Mouse (Mus musculus) embryonic fibroblast, embryonic 13.5 days (primary cell): Measurements from ENCODE around the gene AW011738.

Experiments used
- CTCF ChIP-seq: IDR thresholded peaks from 2 replicates; pipeline ENCODE4 v1.5.1; 2011; ENCODE audit warnings: mild to moderate bottlenecking, control low read depth, low read length, moderate library complexity, borderline replicate concordance; ENCODE audit not compliant: insufficient read depth
- POLR2A ChIP-seq: IDR thresholded peaks from 2 replicates; pipeline ENCODE4 v1.6.1; 2011; ENCODE audit warnings: low read depth, mild to moderate bottlenecking, control low read depth, low read length, moderate library complexity

- no peak for TF ChIP-seq CTCF
- TF ChIP-seq POLR2A, result no peak
Measured at GRCm38 (mm10) chr4:156227752-156228392, 24.8 kb downstream of the AW011738 start.
